Mouse (Mus musculus): ENCODE data around the gene Ctsw.
A peak's percentile ranks its signal among the peaks of the same experiment; 100 is the strongest.

The Ctsw gene

DNA sequence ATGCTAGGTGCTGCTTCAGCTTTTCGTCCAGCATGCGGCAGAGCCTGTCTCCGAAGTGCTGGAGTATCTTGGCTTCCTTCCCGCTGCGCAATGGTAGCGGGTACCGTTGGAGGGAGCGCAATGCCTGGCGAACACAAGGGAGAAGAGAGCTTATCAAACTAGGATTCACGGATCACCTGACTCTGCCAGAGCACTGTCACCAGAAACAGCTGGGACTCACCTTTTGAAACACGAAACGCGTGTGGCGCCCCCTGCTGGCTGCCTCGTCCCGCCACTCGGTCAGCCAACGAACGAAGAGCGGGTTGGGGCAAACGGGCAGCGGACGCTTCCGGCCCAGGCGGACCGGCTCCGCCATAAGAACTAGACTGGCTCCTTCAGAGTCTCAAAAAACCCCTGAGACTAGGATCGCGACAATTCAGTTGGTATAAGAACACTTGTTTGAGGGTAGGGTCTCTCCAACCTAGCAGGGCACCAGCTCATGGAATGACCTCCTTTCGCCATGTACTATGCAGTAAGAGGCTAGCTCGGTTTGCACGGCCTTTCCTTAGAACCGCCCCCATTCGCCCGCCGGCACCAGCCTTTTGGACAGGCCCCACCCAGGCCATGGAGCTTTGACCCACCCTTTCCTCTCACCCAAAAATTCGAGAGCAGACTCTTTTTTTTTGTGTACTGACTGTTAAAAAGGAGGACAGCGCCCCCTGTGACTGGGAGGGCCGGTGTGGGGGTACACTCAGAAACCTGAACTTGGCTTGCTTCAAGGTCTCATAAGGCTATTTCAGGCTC lies 19.7 kb upstream of the Ctsw start, which contains the start of gene Mus81:
Gene Mus81 (minus strand): TSS at position 635 of the 783 bp plus-strand sequence.
- DNase-seq = peak; percentile 97

DNA sequence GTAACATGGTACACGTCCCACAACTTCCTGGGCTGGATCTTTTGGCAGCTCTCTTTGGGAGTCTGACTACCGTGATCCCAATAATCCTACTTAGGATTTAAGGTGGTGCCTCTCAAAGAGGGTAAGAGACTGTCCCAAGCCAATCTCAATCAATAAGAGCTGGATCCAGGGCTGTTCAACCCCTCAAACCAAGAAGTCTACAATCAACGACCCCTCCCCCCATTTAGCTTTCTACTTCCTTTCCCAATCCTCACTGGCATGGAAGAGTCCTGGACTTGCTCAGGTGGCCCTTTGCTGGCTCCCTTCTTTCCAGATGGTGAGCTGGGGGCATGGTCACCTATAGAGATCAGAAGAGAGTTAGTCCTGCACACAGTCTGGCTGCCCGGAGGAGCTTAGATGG lies 18.5 kb upstream of the Ctsw start:
- no peak for DNase-seq

DNA sequence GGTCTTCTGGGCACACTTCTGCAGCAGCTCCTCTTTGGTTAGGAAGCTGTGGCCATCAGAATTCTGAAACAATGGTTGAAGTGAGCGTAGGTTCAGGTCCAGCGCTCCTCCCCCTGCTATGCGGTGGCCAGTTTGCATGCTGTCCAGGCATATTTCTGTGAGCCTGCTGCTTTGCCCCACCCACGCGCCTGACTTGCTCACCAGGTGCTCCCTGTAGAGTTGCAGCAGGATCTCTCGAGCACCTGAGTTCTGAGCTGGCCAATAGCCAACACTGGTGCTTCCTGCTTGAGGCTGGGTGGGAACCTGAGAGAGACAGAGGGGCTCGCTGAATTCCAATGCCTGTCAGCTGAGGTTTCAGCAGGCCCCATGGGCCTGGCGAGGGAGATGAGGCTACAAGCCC lies 18.0 kb upstream of the Ctsw start:
- DNase-seq = no peak

DNA sequence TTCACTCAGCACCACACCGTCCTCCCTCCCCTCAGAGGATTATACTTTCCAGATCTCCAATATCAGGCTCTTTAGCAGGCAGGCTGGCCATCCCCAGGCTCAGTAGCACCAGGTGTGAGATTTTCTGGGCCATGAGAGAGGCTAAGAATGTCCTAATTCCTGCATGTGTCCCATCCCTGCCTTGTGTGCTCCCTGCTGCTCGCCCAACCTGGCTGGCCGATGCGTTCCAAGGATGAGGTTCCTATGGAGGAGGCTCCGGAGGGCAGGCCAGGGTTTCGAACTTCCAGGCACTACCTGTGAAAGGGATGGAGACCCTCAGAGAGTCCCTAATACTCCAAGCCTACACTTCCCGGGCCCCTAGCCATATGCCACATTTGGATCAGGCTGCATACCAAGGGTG lies 17.5 kb upstream of the Ctsw start:
- no peak for DNase-seq

DNA sequence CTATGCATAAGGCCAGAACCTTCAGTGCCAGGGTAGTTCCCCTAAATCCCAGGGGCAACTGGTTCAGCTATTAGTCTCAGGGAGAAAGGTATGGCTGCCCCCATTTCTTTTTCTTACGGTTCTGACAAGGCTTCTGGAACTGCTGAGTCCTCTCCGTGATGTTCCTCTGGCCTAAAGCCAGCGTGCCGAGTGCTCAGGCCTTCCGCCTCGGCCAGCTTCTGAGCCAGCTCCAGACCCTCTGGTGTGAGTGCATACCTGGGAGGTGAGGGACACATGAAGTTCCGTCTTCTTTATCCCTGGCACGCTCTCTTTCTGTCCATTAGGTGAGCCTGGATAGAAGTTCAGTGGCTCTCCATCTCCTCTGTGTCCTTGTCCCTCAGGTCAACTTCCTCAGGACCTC lies 17.1 kb upstream of the Ctsw start:
- no peak for DNase-seq

DNA sequence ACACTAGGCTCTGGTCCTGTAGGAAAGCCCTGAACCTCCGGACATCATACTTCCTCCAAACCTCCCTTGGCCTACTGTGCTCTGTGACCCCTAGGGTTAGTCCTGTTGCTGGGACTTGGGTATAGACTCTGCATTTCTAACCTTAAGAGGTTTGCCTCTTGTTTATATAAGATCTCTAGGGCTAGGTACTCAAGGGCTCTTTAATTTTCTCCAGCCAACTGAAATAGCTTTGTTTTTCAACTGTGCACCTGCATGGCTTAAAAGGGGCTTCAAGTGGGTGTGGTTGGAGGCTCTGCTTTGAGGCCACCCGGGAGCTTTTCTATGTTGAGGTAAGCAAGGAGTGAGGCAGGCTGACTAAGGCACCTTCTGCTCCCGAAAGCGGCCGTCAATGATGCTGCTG lies 16.2 kb upstream of the Ctsw start:
- DNase-seq = no peak

DNA sequence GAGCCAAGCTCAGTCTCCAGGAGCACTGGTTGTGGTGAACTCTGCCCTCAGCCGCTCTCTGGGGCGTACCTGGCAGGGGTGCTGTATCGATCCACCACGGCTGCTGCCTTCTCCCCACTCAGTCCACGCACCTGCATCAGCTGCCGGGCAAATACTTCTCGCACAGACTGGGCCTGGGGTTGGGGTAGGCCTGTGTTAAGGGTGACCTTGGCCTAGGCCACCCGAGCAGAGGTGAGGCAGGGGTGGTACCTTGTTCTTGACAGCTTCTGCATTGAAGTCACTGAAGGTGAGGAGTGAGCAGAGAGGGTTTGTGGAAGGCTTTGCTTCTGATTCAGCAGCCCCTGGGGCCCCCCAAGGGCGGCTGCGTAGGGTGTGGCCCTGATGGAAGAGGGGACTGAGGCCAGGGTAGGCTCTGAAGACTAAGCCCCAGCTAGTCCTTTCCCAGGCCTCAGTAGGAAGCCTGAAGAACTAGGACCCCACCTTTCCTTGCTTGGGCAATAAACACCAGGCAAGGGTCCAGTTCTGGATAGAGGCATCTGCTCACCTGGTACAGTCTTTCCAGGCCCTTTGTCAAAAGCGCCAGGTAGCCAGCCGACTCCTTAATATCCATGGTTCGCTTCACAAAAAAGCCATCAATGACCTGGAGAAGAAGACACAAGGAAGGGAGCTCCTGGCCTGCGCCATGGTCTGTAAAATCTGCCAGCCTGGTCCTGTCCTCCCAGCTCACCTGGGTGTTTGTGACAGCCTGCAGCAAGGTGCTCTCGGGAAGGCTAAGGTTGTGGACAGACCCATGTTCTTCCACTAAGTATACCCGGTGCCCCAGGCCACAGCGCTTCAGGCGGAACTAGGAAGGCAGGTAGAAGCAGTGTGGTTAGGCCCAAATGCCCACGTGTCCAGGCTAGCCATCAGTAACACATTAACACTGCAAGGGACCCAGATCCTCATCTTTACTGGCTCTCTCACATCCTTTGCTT lies 15.4 kb upstream of the Ctsw start:
- DNase-seq = no peak

DNA sequence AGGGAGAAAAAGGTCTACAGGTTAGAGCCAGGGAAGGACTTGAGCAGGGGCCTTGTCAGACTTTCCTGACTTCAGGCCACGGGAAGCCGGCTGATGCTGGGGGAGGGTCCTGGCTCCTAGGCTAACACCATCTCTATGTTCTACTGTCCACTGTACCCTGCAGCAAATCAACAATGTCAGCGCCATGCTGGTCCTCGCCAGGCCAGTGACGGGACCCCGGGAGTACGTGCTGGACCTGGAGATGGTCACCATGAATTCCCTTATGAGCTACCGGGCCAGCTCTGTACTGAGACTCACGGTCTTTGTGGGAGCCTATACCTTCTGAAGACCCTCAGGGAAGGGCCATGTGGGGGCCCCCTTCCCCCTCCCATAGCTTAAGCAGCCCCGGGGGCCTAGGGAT lies 13.1 kb upstream of the Ctsw start:
- no peak for DNase-seq

DNA sequence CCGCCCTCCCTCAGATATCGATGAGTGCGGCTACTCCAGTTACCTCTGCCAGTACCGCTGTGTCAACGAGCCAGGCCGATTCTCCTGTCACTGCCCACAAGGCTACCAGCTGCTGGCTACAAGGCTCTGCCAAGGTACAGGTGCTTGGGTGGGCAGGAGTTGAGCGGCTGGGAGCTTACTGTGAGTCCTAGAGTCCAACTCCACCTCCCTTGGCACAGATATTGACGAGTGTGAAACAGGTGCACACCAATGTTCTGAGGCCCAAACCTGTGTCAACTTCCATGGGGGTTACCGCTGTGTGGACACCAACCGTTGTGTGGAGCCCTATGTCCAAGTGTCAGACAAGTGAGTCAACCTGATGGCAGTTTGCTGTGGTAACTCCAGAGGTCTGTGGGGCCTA lies 11.7 kb upstream of the Ctsw start:
- no peak for DNase-seq

DNA sequence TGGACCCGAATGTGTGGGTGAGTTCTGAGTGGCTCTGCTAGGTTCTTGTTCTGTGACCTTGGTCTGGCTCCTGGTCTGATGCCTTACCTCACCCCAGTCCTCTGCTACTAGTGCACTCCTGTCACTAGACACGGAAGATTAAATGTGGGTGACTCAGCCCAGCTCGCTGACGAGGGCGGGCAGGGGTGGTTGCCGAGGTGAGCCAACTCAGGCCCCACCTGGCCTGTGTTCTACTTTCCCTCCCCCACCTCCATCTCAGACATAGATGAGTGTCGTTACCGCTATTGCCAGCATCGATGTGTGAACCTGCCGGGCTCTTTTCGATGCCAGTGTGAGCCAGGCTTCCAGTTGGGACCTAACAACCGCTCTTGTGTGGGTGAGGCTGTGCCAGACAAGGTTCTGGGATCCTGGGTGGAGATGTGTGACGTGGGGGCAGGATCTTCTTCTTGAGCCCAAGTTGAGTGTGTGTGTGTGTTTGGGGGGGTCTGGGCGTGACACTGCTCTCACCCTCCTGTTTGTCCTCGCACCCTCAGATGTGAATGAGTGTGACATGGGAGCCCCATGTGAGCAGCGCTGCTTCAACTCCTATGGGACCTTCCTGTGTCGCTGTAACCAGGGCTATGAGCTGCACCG lies 9.5 kb upstream of the Ctsw start:
- no peak for DNase-seq

DNA sequence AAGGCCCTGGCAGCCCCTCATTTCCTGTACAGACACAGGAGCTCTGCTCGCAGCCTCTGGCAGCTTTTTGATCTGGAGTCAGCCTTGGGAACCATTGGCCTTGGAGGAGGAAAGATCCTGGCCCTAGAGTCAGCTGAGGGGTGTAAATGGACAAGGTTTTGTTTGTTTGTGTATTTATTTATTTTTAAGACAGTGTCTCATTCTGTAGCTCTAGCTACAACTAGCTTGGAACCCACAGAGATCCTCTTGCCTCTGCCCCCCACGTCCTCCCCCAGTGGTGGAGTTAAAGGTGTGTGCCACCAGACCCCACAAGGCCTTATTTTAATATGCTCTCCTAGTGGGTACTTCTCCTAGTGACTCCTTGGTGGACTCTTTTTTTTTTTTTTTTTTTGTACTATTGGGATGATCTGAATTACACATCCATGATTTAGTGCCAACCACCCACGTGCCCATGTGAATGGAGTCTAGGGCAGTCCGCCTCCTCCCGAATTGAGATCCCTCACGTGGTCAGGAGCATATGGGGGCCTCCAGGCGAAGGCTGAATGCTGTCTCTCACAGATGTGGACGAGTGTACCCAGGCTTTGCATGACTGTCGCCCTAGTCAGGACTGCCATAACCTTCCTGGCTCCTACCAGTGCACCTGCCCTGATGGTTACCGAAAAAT lies 8.8 kb upstream of the Ctsw start:
- no peak for DNase-seq

DNA sequence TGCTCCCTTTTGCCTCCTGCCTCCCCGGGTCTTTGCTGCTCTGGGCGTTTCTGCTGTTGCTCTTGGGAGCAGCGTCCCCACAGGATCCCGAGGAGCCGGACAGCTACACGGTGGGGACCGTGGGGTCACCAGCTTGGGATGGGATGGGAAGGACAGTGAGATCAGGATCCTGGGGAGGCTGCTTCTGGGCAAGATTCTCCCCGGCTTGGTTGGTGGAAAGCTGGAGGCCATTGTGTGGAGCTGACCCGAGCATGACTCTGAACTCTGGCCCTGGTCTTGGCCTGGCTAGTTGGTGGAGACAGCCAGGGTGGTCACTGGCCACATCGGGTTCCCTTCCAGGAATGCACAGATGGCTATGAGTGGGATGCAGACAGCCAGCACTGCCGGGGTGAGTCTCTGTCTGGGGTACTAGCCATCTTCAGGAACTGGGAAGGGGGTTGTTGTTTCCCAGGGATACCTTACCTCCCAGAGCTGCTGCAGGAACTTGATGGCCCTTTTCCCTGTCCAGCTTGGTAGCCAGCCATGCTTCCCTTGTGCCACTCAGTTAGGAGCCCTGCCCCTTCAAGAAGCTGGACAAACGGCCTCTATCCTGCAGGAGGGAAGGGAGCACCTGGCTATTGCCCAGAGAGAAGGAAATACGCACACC lies 6.9 kb upstream of the Ctsw start:
- no peak for DNase-seq

DNA sequence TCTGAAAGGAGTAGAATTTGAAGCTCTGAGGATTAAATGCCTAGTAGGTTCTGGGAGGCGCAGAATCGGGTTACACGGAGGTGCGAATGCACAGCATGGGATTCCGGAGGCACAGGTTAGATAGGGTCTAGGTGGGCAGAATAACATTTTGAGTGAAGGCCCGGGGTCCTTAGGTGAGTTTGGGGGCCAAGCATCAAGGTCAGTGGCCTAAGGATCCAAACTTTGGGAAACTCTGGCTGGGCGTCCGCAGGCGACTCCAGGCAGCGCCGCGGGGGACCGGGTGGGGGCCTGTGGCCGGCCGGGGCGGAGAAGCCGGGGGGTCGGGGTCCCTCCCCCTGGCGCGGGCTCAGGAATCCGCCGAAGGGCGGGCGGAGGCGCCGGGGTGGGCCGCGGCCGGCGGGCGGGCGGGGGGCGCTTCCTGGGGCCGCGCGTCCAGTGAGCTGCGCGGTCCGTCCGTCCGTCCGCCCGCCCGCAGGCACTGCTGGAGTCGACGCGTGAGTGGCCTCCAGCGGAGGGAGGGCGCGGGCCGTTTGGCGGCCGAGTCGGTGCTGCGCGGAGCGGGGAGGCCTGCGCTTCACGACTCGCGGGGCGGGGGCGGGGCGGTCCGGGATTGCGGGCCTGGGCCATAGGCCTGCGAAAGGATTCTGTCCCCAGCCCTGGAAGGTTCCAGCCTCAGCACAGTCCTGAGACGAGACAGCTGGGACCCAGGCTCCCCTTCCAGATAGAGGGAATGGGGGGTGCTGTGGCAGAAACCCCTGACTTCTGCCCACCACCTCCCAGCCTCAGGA lies 6.2 kb upstream of the Ctsw start:
- DNase-seq = no peak

DNA sequence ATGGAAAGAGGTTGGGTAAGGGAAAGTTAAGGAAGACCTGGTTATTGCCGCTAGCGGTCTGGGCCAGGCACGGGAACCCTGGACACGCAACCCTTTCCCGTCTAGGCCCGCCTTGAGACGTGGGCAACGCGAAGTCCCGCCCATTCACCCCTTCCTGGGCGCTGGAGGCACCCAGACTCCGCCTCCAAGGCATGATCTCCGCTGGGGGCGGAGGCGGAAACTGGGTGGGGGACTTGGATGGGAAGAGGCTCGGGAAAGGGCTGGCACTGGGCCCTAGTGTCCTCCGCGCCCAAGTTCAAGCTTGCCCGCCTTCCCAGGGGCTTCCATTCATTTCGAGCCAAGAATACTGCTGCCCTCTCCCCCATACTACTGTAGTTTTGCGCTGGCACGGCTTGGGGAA lies 5.4 kb upstream of the Ctsw start, which contains the start of gene Efemp2:
Gene Efemp2 (plus strand): TSS at position 235 of the 400 bp plus-strand sequence.
- peak; percentile 79 for DNase-seq

DNA sequence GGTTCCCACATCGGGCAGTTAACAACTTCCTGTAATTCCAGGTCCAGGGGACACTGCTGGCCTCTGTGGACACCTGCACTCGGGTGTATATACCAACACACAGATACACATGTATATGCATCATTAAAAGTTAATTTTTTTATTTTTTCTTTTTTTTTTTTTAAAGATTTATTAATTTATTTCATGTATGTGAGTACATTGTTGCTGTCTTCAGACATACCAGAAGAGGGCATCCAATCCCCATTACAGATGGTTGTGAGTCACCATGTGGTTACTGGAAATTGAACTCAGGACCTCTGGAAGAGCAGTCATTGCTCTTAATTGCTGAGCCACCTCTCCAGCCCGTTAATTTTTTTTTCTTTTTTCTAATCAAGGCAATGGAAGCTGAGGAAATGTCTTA lies 4.5 kb upstream of the Ctsw start:
- DNase-seq = no peak

DNA sequence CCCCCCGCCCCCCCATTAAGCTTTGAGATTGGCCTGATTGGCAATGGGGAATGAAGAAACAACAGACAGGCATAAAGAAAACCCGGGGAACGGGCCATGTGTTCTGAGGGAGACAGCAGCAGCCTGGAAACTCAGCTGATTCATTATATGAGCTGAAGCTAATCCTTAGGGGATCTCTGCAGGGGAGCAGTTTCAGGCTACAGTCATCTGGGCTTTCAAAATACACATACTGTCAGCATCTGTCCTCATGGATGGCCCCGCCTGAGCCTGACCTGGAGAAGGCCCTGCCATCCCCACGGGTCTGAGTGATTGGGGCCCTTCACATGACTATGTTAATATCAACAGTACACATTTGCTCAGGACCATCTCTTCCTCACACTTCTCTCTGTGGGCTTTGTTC lies 3.5 kb upstream of the Ctsw start:
- no peak for DNase-seq

DNA sequence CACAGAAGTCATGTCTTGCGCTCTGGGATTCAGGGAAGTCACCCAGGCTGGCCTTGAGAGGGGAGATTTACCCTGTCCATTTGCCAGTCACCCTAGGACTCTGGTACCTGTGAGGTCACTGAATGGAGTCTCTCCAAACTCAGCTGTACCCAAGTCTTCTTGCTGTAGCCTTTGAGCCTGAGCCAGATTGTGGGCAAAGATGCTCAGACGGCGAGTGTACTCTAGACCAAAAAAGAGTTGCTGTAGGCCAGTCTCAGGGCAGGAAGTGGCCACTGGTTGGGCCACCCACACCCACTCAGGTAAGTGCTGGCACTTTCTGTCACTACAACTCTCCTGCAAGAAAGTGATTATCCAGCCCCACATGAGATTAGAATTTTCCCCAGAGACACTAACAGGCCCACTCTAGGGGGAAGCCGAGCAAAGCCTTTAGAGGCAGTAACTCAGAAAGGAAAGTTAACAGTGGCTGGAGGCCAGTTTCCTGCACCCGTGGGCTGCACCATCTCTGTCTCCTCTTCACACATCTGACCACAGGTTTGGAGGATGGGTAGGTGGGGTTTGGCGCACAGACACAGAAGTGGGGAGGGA lies 1.3 kb downstream of the Ctsw start:
- no peak for DNase-seq

DNA sequence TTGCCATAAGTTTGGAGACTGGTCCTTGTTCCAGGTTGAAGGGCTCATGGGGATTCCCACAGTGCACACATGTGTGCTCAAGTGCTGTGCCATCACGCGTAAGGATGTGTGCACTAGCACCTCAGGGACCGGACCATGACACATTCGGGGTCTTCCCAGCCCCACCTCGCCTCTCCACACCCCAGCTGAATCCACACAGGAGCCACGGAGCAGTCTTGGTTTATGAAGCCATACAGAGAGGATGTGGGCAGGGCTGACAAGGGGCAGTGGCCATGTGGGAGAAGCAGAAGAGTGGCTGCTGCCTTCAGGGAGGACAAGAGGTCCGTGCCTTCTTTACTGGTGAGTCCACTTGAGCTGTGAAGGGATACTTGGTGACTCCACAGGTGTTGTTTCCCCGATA lies 3.3 kb downstream of the Ctsw start:
- DNase-seq = no peak

DNA sequence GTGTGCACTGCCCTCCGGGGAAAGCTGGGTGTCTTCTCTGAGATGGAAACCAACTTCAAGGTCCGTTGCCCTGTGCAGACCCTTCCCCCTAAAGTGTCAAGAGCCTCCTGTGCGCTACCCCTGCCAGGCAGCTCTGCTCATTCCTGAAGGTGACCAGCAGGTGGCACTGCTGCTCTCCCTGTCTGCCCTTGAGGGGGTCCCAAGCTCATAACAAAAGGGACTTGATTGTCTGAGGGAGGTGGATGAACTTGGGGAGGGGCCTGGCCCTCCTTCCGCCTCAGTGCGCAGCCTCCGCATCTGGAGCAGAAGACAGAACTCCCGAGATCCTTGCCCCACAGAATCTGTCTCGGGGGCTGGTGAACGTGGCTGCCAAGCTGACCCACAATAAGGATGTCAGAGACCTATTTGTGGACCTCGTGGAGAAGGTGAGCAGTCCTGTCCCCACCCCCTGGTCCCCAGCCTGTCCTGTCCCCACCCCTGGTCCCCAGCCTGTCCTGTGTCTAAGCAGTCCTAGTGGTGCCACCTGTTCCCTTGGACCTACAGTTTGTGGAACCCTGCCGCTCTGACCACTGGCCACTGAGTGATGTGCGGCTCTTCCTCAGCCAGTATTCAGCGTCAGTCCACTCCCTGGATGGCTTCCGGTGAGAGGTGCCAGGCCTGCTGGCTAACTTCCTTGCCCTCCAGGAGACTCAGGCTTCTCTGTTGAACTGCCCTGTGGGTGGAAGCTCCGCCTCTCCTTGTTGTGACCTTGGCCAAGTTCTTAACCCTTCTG lies 4.3 kb downstream of the Ctsw start:
- DNase-seq = peak; percentile 80

DNA sequence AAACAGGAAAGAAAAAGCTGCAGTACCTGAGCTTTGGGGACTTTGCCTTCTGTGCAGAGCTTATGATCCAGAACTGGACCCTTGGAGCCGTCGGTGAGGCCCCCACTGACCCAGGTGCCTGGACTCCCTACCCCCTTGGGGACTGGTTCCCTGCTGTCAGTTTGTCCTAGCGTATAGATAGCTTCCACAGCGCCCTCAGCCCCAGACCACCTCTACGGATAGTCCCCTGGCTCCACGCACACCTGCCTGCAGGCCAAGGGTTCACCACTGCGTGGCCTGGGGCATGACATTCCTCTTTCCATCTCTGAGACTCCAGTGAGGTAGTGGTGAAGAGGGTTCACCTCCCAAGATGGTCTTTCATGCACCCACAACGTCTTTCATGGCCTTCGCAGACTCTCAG lies 5.1 kb downstream of the Ctsw start:
- DNase-seq = no peak
